Mouse (Mus musculus): ENCODE results near the gene Pola1. TPM values are rescaled to one million over a fixed set of nuclear protein-coding genes. Genes with fewer than 3 reads are reported as not detected.

The Pola1 gene
- total RNA-seq, 2 experiments from 2014 or later, result 63.1 to 117 TPM

GRCm38 (mm10) chrX:93295819-93296218 is 336.1 kb downstream of the Pola1 start:
- no peak for ATAC-seq (replicated peaks; ENCODE audit: low FRiP score, low TSS enrichment, poor library complexity, severe bottlenecking)

GRCm38 (mm10) chrX:93294736-93295490 is 337.0 kb downstream of the Pola1 start:
- no peak for ATAC-seq (replicated peaks; ENCODE audit: low FRiP score, low TSS enrichment, poor library complexity, severe bottlenecking)

- no peak for ATAC-seq (replicated peaks; ENCODE audit: low FRiP score, low TSS enrichment, poor library complexity, severe bottlenecking)
Observed at GRCm38 (mm10) chrX:93292031-93292430, 339.9 kb downstream of the Pola1 start.

- no peak for ATAC-seq (replicated peaks; ENCODE audit: low FRiP score, low TSS enrichment, poor library complexity, severe bottlenecking)
Observed at GRCm38 (mm10) chrX:93289851-93290380, 342.0 kb downstream of the Pola1 start.

GRCm38 (mm10) chrX:93289076-93289475 is 342.9 kb downstream of the Pola1 start:
- no peak for ATAC-seq (replicated peaks; ENCODE audit: low FRiP score, low TSS enrichment, poor library complexity, severe bottlenecking)

- no peak for ATAC-seq (replicated peaks; ENCODE audit: low FRiP score, low TSS enrichment, poor library complexity, severe bottlenecking)
Observed at GRCm38 (mm10) chrX:93288339-93288738, 343.6 kb downstream of the Pola1 start.

- ATAC-seq (replicated peaks; ENCODE audit: low FRiP score, low TSS enrichment, poor library complexity, severe bottlenecking), result peak; percentile 92
Observed at GRCm38 (mm10) chrX:93286291-93286893, 345.6 kb downstream of the Pola1 start, which contains the start of gene Arx. Gene Arx, plus strand, starts transcription at chrX:93286445.

GRCm38 (mm10) chrX:93285091-93285490 is 346.9 kb downstream of the Pola1 start:
- no peak for ATAC-seq (replicated peaks; ENCODE audit: low FRiP score, low TSS enrichment, poor library complexity, severe bottlenecking)

- no peak for ATAC-seq (replicated peaks; ENCODE audit: low FRiP score, low TSS enrichment, poor library complexity, severe bottlenecking)
Observed at GRCm38 (mm10) chrX:93281756-93282155, 350.2 kb downstream of the Pola1 start.

- peak; percentile 60; the same call in 1 of the 2 replicates for ATAC-seq (replicated peaks; ENCODE audit: low FRiP score, low TSS enrichment, poor library complexity, severe bottlenecking)
Observed at GRCm38 (mm10) chrX:93281028-93281723, 350.8 kb downstream of the Pola1 start.

GRCm38 (mm10) chrX:93279940-93280339 is 352.0 kb downstream of the Pola1 start:
- no peak for ATAC-seq (replicated peaks; ENCODE audit: low FRiP score, low TSS enrichment, poor library complexity, severe bottlenecking)

- no peak for ATAC-seq (replicated peaks; ENCODE audit: low FRiP score, low TSS enrichment, poor library complexity, severe bottlenecking)
Observed at GRCm38 (mm10) chrX:93275689-93276088, 356.3 kb downstream of the Pola1 start.

Other genes starting within 250 kb of the Pola1 start
- 8.0 and 10.8 TPM in 2 replicates for gene Pcyt1b, start 22.7 kb upstream of the Pola1 start, total RNA-seq (2014; fragmentation: Nextera tagmentation)
- gene Pcyt1b, start 22.7 kb upstream of the Pola1 start, total RNA-seq (2017), result 8.1 and 31.5 TPM in 2 replicates
- 36.8 and 61.8 TPM in 2 replicates for gene Pdk3, start 200.0 kb upstream of the Pola1 start, total RNA-seq (2014; fragmentation: Nextera tagmentation)
- gene Pdk3, start 200.0 kb upstream of the Pola1 start, total RNA-seq (2017), result 63.3 and 68.6 TPM in 2 replicates